Mouse (Mus musculus) hematopoietic stem cell, adult 5-6 weeks (primary cell): Measurements from ENCODE around the gene Pdpn. TPM values are rescaled to one million over a fixed set of nuclear protein-coding genes. Genes with fewer than 3 reads are reported as not detected.

Experiments
- ATAC-seq, 2 experiments: fragments of 125-278 bp in 1 of 2; replicated peaks in 1 of 2; 2 replicates each; pipeline ENCODE4 v1.8.0; 2016 to 2017; ENCODE audit warnings: inconsistent platforms in 2 of 2, mild to moderate bottlenecking in 2 of 2, moderate number of reproducible peaks in 2 of 2, low read depth in 1 of 2, moderate TSS enrichment in 1 of 2; ENCODE audit not compliant: low FRiP score in 2 of 2, poor library complexity in 2 of 2, severe bottlenecking in 2 of 2, insufficient read depth in 1 of 2, low TSS enrichment in 1 of 2
- total RNA-seq: library from RNA; stranded (forward); fragments of 172-1452, 232-1000 nt; gene quantifications from 2 replicates; pipeline ENCODE4 v1.2.3, GENCODE M21; 2017

Pdpn gene
- total RNA-seq, 1 experiment from 2014 or later, result not detected

GRCm38 (mm10) chr4:143262696-143263095, 36.7 kb downstream of the Pdpn start:
- no peak for ATAC-seq

GRCm38 (mm10) chr4:143259718-143260349, 39.5 kb downstream of the Pdpn start:
- no peak for ATAC-seq

GRCm38 (mm10) chr4:143258517-143258916, 40.8 kb downstream of the Pdpn start:
- peak; percentile 73 to 79 for ATAC-seq

DNA sequence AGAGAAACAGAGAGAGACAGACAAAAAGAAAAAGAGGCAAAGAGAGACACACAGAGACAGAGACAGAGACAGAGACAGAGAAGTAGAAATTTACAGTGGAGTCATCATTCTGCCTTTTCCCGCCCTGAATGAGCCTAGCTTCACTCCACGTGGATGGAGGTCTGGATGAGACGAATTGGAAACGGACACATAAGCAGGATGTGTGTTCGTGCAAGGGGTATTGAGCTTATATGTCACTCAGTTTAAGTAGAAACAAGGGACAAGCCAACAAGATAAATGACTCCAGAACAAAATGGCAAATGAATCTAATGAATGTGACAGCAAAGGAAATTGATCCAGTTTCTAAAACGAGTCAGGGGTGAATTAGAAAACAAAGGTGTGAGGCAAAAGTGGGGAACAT, 41.4 kb downstream of the Pdpn start:
- no peak for ATAC-seq

GRCm38 (mm10) chr4:143255541-143255940, 43.8 kb downstream of the Pdpn start:
- no peak for ATAC-seq

DNA sequence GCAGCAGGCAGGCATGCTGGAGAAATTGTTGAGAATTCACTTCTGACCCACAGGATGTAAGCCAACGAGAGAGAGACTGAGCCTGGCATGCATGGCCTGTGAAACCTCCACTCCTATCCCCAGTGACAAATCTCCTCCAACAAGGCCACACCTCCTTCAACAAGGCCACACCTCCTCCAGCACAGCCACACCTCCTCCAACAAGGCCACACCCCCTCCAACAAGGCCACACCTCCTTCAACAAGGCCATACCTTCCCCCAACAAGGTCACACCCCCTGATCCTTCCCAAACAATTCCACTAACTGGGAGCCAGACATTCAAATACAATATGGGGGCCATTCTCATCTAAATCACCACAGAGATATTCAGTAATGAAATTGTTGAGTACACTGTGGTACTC, 46.0 kb downstream of the Pdpn start:
- no peak for ATAC-seq

DNA sequence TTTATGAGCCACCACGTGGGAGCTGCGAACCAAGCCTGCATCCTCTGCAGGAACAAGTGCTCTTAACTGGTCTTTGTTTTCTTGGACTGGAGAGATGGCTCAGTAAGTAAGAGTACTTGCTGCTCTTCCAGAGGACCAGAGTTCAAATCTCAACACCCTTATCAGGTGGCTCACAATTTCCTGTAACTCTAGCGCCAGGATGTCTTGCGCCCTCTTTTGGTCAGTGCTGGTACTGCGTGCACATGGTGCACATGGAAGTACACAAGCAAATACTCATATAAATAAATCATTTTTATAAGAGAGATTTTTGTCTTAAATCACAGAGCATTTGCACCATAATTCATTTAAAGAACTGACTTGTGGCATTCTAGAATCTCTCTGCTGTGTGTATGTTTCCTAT, 51.3 kb downstream of the Pdpn start:
- no peak for ATAC-seq

GRCm38 (mm10) chr4:143241294-143241693, 58.1 kb downstream of the Pdpn start:
- ATAC-seq, result no peak

DNA sequence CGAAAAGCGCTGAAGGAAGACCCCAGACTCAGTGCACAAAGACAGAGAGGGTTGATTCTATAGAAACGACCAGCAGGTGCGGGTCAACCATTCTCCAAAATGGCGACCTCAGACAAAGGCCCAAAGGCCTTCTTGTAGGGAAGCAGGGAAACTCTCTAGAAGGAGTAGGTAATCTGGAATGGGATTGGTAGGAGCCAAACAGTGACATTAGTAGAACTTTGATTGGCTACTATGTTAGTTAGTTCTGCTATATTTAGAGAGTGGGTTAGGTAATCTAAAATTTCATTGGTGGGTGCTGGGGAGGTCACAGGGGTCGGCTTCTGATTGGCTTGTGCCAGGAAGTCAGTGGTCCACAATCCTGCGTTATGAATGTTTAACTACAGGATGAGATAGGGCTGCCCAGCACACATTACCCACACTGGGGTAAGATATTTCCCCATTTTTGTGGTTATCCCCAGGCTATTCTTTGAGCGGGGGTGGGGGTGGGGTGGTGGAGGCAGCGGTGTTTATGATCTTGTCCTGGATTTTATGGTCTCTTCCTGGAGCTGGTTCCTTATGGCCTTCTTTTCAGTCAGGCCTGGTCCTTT, 59.7 kb downstream of the Pdpn start:
- ATAC-seq, result peak; percentile 55 to 56

DNA sequence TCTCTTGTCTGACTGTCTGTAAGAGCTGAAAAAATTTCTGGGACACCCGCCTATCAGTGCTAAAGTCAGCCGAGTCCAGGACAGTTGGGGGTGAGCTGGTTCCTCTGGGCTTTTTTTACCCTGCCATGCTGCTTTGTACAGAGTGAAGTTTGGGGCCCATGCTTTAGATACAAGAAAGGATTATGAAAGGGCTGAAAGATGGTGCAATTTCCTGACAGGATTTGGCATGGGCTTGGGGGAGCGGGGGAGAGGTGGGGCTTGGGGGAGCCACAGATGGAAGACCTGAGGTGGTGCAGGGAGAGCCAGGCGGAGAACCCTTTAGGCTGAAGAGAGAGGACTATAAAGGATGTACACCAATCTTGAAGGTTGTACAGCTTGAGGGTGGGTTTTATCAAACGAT, 60.2 kb downstream of the Pdpn start:
- peak in 1 of 2 experiments; percentile 29; a peak in 1 of 4 replicates for ATAC-seq

- ATAC-seq, result peak; percentile 34 to 43; a peak in 2 of 4 replicates
Observed at GRCm38 (mm10) chr4:143238241-143239031, 60.9 kb downstream of the Pdpn start.

GRCm38 (mm10) chr4:143231790-143232422, 67.5 kb downstream of the Pdpn start:
- ATAC-seq, result no peak; a peak in 1 of 4 replicates

DNA sequence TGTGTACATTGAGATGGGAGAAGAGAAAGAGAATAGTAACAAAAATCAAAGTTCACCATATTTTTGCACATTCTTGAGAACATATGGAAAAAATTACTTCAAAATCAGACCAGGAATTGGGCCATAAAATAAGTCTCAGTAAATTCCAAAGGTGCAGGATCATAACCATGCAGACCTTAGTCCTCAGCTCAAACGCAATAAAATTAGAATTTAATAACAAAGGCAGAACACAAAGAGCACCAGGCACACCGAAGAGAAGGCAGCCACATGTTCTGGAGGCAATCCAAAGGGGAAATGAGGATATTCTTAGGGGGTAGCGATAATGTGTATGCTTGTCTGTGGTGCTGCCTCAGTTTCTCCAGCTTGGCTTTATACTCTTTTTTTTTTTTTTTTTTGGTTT, 68.3 kb downstream of the Pdpn start:
- ATAC-seq, result no peak

DNA sequence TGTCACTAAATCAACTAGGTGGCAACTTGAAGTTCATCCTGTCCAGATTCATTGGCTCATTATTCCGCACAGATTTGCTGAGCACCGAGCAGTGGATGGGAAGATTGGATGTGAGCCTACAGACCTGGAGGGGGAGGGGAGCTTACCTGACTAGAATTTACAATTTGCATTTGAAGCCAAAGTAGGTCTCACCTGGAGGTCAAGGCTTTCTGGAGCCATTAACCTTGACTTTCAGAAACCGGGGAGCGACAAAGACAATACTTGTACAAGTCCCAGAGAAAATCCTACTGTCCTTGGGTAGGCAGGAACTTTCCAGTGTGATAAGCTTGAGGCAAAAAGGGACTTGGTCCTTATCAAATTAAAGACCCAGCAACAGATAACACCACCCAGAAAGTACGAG, 71.4 kb downstream of the Pdpn start:
- no peak for ATAC-seq

DNA sequence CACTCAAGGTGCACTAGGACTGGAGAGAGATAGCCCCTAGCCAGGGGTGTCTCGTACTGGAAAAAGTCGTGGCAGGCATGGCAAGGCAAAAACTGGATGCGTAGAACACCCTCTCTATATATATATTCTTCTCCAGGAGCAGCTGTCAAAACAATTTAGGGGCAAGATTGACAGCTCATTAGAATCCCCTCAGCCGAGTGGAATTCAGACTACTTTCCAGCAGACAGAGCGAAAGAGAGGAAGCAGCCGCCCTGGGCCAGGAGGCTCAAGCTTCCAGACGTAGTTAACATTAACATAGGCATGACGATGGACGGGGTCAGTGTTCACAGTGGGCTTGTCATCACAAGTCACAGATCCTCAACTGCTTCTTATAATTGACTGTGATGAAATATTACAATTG, 73.5 kb downstream of the Pdpn start:
- ATAC-seq, result no peak

DNA sequence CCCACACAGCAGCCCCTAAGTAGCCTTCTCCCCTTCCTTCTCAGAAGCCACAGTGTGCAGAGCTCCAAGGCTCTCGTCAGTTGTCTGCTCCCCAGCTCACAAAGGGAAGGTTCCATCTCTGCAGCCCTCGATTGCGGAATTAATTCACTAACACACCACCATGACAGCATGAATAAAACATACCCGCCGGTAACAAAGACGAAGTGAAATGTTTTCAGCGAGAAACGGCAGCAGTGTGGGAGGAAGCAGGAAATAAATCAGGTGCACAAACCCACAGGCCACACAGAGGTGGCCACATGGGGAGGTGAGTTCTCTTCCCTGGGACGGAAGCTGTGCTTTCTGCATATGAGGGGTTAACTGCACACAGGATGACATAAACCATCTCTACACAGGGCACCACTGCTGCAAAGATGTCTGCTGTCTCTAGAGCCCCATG, 80.0 kb downstream of the Pdpn start:
- ATAC-seq, result peak; percentile 77 to 88

DNA sequence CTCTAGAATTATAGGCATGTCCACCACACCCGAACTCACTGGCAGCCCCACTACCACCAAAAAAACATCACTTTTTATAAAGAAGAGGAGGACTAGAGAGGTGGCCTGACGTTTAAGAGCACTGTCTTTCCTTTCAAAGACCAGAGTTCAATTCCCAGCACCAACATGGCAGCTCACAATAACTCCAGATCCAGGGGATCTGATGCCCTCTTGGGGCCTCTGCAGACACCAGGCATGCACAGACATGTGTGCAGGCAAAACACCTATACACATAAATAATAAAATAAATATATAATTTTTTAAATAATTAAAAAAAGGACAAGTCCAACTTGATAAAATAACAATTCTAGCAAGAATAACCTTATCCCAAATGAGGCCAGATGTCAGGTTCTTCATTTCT, 80.5 kb downstream of the Pdpn start:
- no peak for ATAC-seq
